Mouse (Mus musculus) gastrocnemius, postnatal 14 days (tissue): ENCODE results near the gene Sept5. TPM values are rescaled to one million over a fixed set of nuclear protein-coding genes. Genes with fewer than 3 reads are reported as not detected.

Source experiments
- DNase-seq: peaks from one replicate; pipeline ENCODE4 v3.0.0; 2021; ENCODE audit warnings: mixed read lengths
- intact Hi-C: fragments of 180-260 bp; cut with DNase I; formaldehyde crosslinking; loops from one replicate; pipeline ENCODE4 v1.15.1; 2025; ENCODE audit warnings: low total_unique reads
- total RNA-seq, 2 experiments: library from RNA; stranded (reverse); gene quantifications; 2 replicates each; pipeline ENCODE4 v1.2.3; 2021

Gene Sept5
- total RNA-seq, 2 experiments from 2014 or later: 6.0 to 8.4 TPM

- intact Hi-C loops: no loop called here
These were observed 9.6 kb downstream of the Sept5 start for GRCm38 (mm10) chr16:18620201-18620600.

GRCm38 (mm10) chr16:18619110-18619509 is 10.6 kb downstream of the Sept5 start:
- no peak for DNase-seq

More at GRCm38 (mm10) chr16:18620201-18620600, 9.6 kb downstream of the Sept5 start:
- no peak for DNase-seq

GRCm38 (mm10) chr16:18618297-18618696 is 11.5 kb downstream of the Sept5 start:
- intact Hi-C loops: loop anchor here (2.0 to 10.0 kb wide), 2 partner anchors 177 to 273 kb away; partner anchors contain the start of genes Arvcf and Tango2
- DNase-seq: no peak

More at GRCm38 (mm10) chr16:18619110-18619509, 10.6 kb downstream of the Sept5 start:
- intact Hi-C loops: loop anchor here (2.0 to 10.0 kb wide), 2 partner anchors 178 to 274 kb away; partner anchors contain the start of genes Arvcf and Tango2

GRCm38 (mm10) chr16:18617370-18618065 is 12.2 kb downstream of the Sept5 start:
- peak; percentile 83 for DNase-seq
- intact Hi-C loops: loop anchor here (2.0 to 10.0 kb wide), 2 partner anchors 177 to 273 kb away; partner anchors contain the start of genes Arvcf and Tango2

GRCm38 (mm10) chr16:18613301-18613700 is 16.5 kb downstream of the Sept5 start:
- intact Hi-C loops: loop anchor here (10.0 kb wide), 1 partner anchor 268 kb away; the partner anchor contains the start of genes Arvcf and Tango2
- DNase-seq: no peak

GRCm38 (mm10) chr16:18611752-18612151 is 18.0 kb downstream of the Sept5 start:
- no peak for DNase-seq
- intact Hi-C loops: loop anchor here (10.0 kb wide), 1 partner anchor 267 kb away; the partner anchor contains the start of genes Arvcf and Tango2

- no peak for DNase-seq
- intact Hi-C loops: no loop called here
These were observed 20.7 kb downstream of the Sept5 start for GRCm38 (mm10) chr16:18609099-18609498.

- DNase-seq: peak; percentile 59
- intact Hi-C loops: no loop called here
These were observed 21.5 kb downstream of the Sept5 start for GRCm38 (mm10) chr16:18608226-18608625.

- intact Hi-C loops: no loop called here
- DNase-seq: no peak
These were observed 24.0 kb downstream of the Sept5 start for GRCm38 (mm10) chr16:18605705-18606104.

- intact Hi-C loops: no loop called here
- DNase-seq: peak; percentile 85
These were observed 25.5 kb downstream of the Sept5 start for GRCm38 (mm10) chr16:18604267-18604701.

- intact Hi-C loops: no loop called here
- peak; percentile 47 for DNase-seq
These were observed 28.3 kb downstream of the Sept5 start for GRCm38 (mm10) chr16:18601447-18601846.

GRCm38 (mm10) chr16:18598006-18598405 is 31.7 kb downstream of the Sept5 start:
- intact Hi-C loops: no loop called here

GRCm38 (mm10) chr16:18596255-18596654 is 33.5 kb downstream of the Sept5 start:
- intact Hi-C loops: no loop called here
- DNase-seq: no peak

More at GRCm38 (mm10) chr16:18598006-18598405, 31.7 kb downstream of the Sept5 start:
- DNase-seq: no peak

GRCm38 (mm10) chr16:18593930-18594329 is 35.8 kb downstream of the Sept5 start:
- intact Hi-C loops: no loop called here
- no peak for DNase-seq

- intact Hi-C loops: no loop called here
- DNase-seq: no peak
These were observed 38.4 kb downstream of the Sept5 start for GRCm38 (mm10) chr16:18591047-18592018.

- intact Hi-C loops: no loop called here
- no peak for DNase-seq
These were observed 39.7 kb downstream of the Sept5 start, which contains the start of gene Tbx1 for GRCm38 (mm10) chr16:18589804-18590790. TSS of gene Tbx1 (minus strand) at chr16:18590671.

- no peak for DNase-seq
- intact Hi-C loops: no loop called here
These were observed 40.6 kb downstream of the Sept5 start for GRCm38 (mm10) chr16:18589080-18589621.

GRCm38 (mm10) chr16:18588738-18589055 is 41.1 kb downstream of the Sept5 start:
- intact Hi-C loops: no loop called here
- no peak for DNase-seq
